Mouse (Mus musculus) heart, embryonic 13.5 days (tissue): Measurements from ENCODE around the gene Igf1r. TPM values are rescaled to one million over a fixed set of nuclear protein-coding genes. Genes with fewer than 3 reads are reported as not detected.
A peak's percentile ranks its signal among the peaks of the same experiment; 100 is the strongest.

Experiments used
- ATAC-seq: fragments of 200-750 bp; cut with Nextera tagmentation; 2 replicates; pipeline ENCODE4 v1.8.0; 2017; ENCODE audit warnings: moderate TSS enrichment; ENCODE audit not compliant: insufficient number of reproducible peaks, low FRiP score, low TSS enrichment; ENCODE audit errors: extremely low read depth
- H3K27ac ChIP-seq: fragments of 300-500 bp; sonication (generic); replicated peaks from 2 replicates; pipeline ENCODE4 v1.5.1; 2015; ENCODE audit warnings: moderate library complexity, mild to moderate bottlenecking, inconsistent platforms
- H3K27me3 ChIP-seq: fragments of 300-500 bp; sonication (generic); replicated peaks from 2 replicates; pipeline ENCODE4 v1.6.1; 2015; ENCODE audit warnings: mild to moderate bottlenecking, inconsistent platforms
- H3K36me3 ChIP-seq: fragments of 300-500 bp; sonication (generic); 2 replicates; pipeline ENCODE4 v1.6.1; 2015; ENCODE audit warnings: mild to moderate bottlenecking, inconsistent platforms
- H3K4me1 ChIP-seq: fragments of 300-500 bp; sonication (generic); 2 replicates; pipeline ENCODE4 v1.6.1; 2015; ENCODE audit warnings: inconsistent platforms
- H3K4me2 ChIP-seq: fragments of 300-500 bp; sonication (generic); 2 replicates; pipeline ENCODE4 v1.6.1; 2015; ENCODE audit warnings: inconsistent platforms, mild to moderate bottlenecking, moderate library complexity
- H3K4me3 ChIP-seq: fragments of 300-500 bp; sonication (generic); 2 replicates; pipeline ENCODE4 v1.5.1; 2015; ENCODE audit warnings: moderate library complexity, mild to moderate bottlenecking, inconsistent platforms
- H3K9ac ChIP-seq: fragments of 300-500 bp; sonication (generic); 2 replicates; pipeline ENCODE4 v1.6.1; 2015; ENCODE audit warnings: inconsistent platforms, mild to moderate bottlenecking, moderate library complexity
- H3K9me3 ChIP-seq: fragments of 300-500 bp; sonication (generic); 2 replicates; pipeline ENCODE4 v1.6.1; 2016; ENCODE audit warnings: inconsistent platforms
- WGBS: fragments of 180-500 bp; shearing (Covaris S2); methylation state at CpG from one replicate; pipeline ENCODE4 v1.1.7; 2015; ENCODE audit warnings: mixed read lengths; 5-methylcytosine and 5-hydroxymethylcytosine counted together
- polyA plus RNA-seq: library from polyadenylated mRNA; unstranded; fragments of >200 nt; fragmentation: Nextera tagmentation; extraction: Ambion mirVana; gene quantifications from 2 replicates; pipeline ENCODE4 v1.2.1, GENCODE M21; 2015

Igf1r gene
- polyA plus RNA-seq, 1 experiment from 2014 or later: 15.0 TPM

- Histone ChIP-seq H3K9ac (peak overlapping the region; percentile 52; the same call in 1 of the 2 replicates), H3K36me3 (no peaks in the 10 kb centered on the region), H3K4me1 (peaks cover 24% of the 10 kb centered on the region), H3K27ac (peak overlapping the region; percentile 73), H3K9me3 (no peaks in the 10 kb centered on the region), H3K4me2 (peak overlapping the region; percentile 34), H3K27me3 (no peaks in the 10 kb centered on the region; the same call in none of the 2 replicates), H3K4me3 (no peak overlapping the region)
- WGBS: 58% methylated on average over 2 of the region's 2 CpGs
- no peak for ATAC-seq
Observed at GRCm38 (mm10) chr7:68257767-68258166, 305.1 kb downstream of the Igf1r start.

- ATAC-seq: peak; percentile 73
- H3K4me3 ChIP-seq: no peak overlapping the region
Observed at GRCm38 (mm10) chr7:68258326-68259150, 305.9 kb downstream of the Igf1r start.

GRCm38 (mm10) chr7:68259523-68260081 lies 307.0 kb downstream of the Igf1r start:
- Histone ChIP-seq H3K27me3 (peaks cover 7% of the 10 kb centered on the region), H3K4me1 (peaks cover 39% of the 10 kb centered on the region), H3K27ac (no peak overlapping the region), H3K9me3 (no peaks in the 10 kb centered on the region), H3K9ac (no peak overlapping the region), H3K4me3 (no peak overlapping the region), H3K4me2 (no peak overlapping the region), H3K36me3 (no peaks in the 10 kb centered on the region)
- no peak for ATAC-seq
- 50% methylated on average over 6 of the region's 6 CpGs for WGBS

More at GRCm38 (mm10) chr7:68258326-68259150, 305.9 kb downstream of the Igf1r start:
- Histone ChIP-seq H3K4me1 (peaks cover 29% of the 10 kb centered on the region), H3K36me3 (no peaks in the 10 kb centered on the region), H3K27me3 (peaks cover 3% of the 10 kb centered on the region), H3K9me3 (no peaks in the 10 kb centered on the region), H3K27ac (peak overlapping the region; percentile 73), H3K9ac (peak overlapping the region; percentile 52), H3K4me2 (peak overlapping the region; percentile 34)
- 31% methylated on average over 17 of the region's 17 CpGs for WGBS

GRCm38 (mm10) chr7:68262612-68263200 lies 310.1 kb downstream of the Igf1r start:
- H3K36me3 ChIP-seq: no peaks in the 10 kb centered on the region
- peaks cover 21% of the 10 kb centered on the region for H3K27me3 ChIP-seq
- no peaks in the 10 kb centered on the region for H3K9me3 ChIP-seq
- no peak overlapping the region for H3K4me3 ChIP-seq
- peaks cover 38% of the 10 kb centered on the region for H3K4me1 ChIP-seq
- no peak overlapping the region for H3K9ac ChIP-seq
- 59% methylated on average over 8 of the region's 8 CpGs for WGBS
- H3K4me2 ChIP-seq: no peak overlapping the region
- H3K27ac ChIP-seq: no peak overlapping the region
- no peak for ATAC-seq

GRCm38 (mm10) chr7:68263346-68264027 lies 310.9 kb downstream of the Igf1r start:
- ATAC-seq: no peak
- H3K27me3 ChIP-seq: peaks cover 21% of the 10 kb centered on the region
- H3K4me1 ChIP-seq: peaks cover 30% of the 10 kb centered on the region
- no peaks in the 10 kb centered on the region for H3K36me3 ChIP-seq
- 50% methylated on average over 8 of the region's 8 CpGs for WGBS
- peak overlapping the region; percentile 76 for H3K4me2 ChIP-seq
- H3K9me3 ChIP-seq: no peaks in the 10 kb centered on the region
- peak overlapping the region; percentile 47 for H3K4me3 ChIP-seq
- peak overlapping the region; percentile 48 for H3K9ac ChIP-seq
- no peak overlapping the region for H3K27ac ChIP-seq

GRCm38 (mm10) chr7:68264028-68264453 lies 311.4 kb downstream of the Igf1r start, which contains the start of gene Pgpep1l:
Gene Pgpep1l, minus strand, starts transcription at chr7:68264233.
- Histone ChIP-seq H3K27ac (no peak within 1 kb of the TSS), H3K9me3 (no peaks in the 10 kb centered on the region), H3K4me2 (peak within 1 kb of the TSS; percentile 76)

GRCm38 (mm10) chr7:68264531-68264930 lies 311.9 kb downstream of the Igf1r start:
- H3K9me3 ChIP-seq: no peaks in the 10 kb centered on the region
- peak overlapping the region; percentile 47 for H3K4me3 ChIP-seq
- 13% methylated on average over 14 of the region's 14 CpGs for WGBS
- ATAC-seq: no peak
- H3K4me2 ChIP-seq: peak overlapping the region; percentile 76
- peak overlapping the region; percentile 48 for H3K9ac ChIP-seq
- peaks cover 21% of the 10 kb centered on the region for H3K27me3 ChIP-seq
- H3K36me3 ChIP-seq: no peaks in the 10 kb centered on the region
- no peak overlapping the region for H3K27ac ChIP-seq
- peaks cover 21% of the 10 kb centered on the region for H3K4me1 ChIP-seq

More at GRCm38 (mm10) chr7:68264028-68264453, 311.4 kb downstream of the Igf1r start, which contains the start of gene Pgpep1l:
- Histone ChIP-seq H3K4me1 (peaks cover 24% of the 10 kb centered on the region), H3K36me3 (no peaks in the 10 kb centered on the region), H3K4me3 (peak within 1 kb of the TSS; percentile 47), H3K27me3 (peaks cover 21% of the 10 kb centered on the region), H3K9ac (peak within 1 kb of the TSS; percentile 48)
- WGBS: 4% methylated on average over 25 of the region's 25 CpGs
- no peak for ATAC-seq

GRCm38 (mm10) chr7:68265391-68265790 lies 312.8 kb downstream of the Igf1r start:
- H3K4me3 ChIP-seq: no peak overlapping the region
- H3K27ac ChIP-seq: no peak overlapping the region
- no peaks in the 10 kb centered on the region for H3K36me3 ChIP-seq
- H3K9me3 ChIP-seq: no peaks in the 10 kb centered on the region
- no peak overlapping the region for H3K4me2 ChIP-seq
- H3K4me1 ChIP-seq: peaks cover 20% of the 10 kb centered on the region
- 49% methylated on average over 7 of the region's 7 CpGs for WGBS
- no peak overlapping the region for H3K9ac ChIP-seq
- no peak for ATAC-seq
- peaks cover 21% of the 10 kb centered on the region for H3K27me3 ChIP-seq

- WGBS: 40% methylated on average over 6 of the region's 6 CpGs
- Histone ChIP-seq H3K27me3 (peaks cover 21% of the 10 kb centered on the region), H3K9me3 (no peaks in the 10 kb centered on the region), H3K4me1 (peaks cover 25% of the 10 kb centered on the region), H3K9ac (no peak overlapping the region), H3K4me3 (no peak overlapping the region), H3K27ac (no peak overlapping the region), H3K4me2 (no peak overlapping the region), H3K36me3 (no peaks in the 10 kb centered on the region)
- ATAC-seq: no peak
Observed at GRCm38 (mm10) chr7:68266691-68267090, 314.1 kb downstream of the Igf1r start.

- Histone ChIP-seq H3K4me2 (no peak overlapping the region), H3K36me3 (no peaks in the 10 kb centered on the region), H3K9me3 (no peaks in the 10 kb centered on the region), H3K27me3 (peaks cover 32% of the 10 kb centered on the region), H3K4me1 (peaks cover 10% of the 10 kb centered on the region), H3K4me3 (no peak overlapping the region), H3K9ac (no peak overlapping the region), H3K27ac (no peak overlapping the region)
- ATAC-seq: no peak
- 38% methylated on average over 4 of the region's 4 CpGs for WGBS
Observed at GRCm38 (mm10) chr7:68270551-68270950, 317.9 kb downstream of the Igf1r start.

GRCm38 (mm10) chr7:68271816-68272215 lies 319.2 kb downstream of the Igf1r start:
- Histone ChIP-seq H3K4me2 (no peak overlapping the region), H3K4me1 (peaks cover 20% of the 10 kb centered on the region), H3K9ac (no peak overlapping the region), H3K36me3 (no peaks in the 10 kb centered on the region), H3K27me3 (peaks cover 30% of the 10 kb centered on the region), H3K9me3 (no peaks in the 10 kb centered on the region), H3K27ac (no peak overlapping the region), H3K4me3 (no peak overlapping the region)
- no peak for ATAC-seq
- WGBS: 87% methylated on average over 6 of the region's 6 CpGs
